Mouse (Mus musculus) CH12F3 (cell line): ENCODE data around the gene Ralgds.
"Not testable (repeated sequence)": the region's sequence is repeated elsewhere in the genome, so short reads cannot be mapped to it uniquely, and the experiment has no call there.

Experiments
- in situ Hi-C: fragments of 300-500 bp; cut with MboI; formaldehyde crosslinking; loops from 2 replicates; pipeline ENCODE4 v1.14.3; 2020; ENCODE audit warnings: low sequenced_read_pairs

Ralgds gene

DNA sequence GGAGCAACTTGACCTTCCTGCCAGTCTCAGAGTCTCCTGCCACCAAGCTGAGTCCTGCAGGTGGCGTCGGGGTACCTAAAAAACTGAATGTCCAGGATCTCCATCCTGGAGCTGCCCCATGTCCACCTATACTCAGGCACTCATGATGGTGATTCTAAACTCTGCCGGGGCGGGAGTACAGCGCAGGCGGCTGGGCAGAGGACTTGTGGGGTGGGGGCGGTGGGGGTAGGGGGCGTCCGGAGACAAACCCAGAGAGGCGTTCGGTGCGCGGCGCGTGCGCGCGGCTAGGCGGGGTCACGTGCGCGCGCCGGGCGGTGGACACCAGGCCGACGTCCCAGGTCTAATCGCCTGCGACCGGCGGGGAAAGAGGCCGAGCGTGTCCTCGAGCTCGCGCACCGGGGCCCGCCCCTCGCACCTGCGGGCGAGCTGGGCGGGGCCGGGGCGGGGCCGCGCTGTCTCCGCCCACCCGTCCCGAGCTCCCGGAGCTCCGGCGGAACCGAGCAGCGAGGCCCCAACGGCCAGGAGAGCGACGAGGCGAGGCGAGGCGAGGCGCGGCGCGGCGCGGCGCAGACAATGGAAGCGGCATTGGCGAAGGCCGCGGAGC is at the start of gene Ralgds:
Gene Ralgds, plus strand, starts transcription at position 328 of the 604 bp plus-strand sequence.
- in situ Hi-C loops = no loop called here

DNA sequence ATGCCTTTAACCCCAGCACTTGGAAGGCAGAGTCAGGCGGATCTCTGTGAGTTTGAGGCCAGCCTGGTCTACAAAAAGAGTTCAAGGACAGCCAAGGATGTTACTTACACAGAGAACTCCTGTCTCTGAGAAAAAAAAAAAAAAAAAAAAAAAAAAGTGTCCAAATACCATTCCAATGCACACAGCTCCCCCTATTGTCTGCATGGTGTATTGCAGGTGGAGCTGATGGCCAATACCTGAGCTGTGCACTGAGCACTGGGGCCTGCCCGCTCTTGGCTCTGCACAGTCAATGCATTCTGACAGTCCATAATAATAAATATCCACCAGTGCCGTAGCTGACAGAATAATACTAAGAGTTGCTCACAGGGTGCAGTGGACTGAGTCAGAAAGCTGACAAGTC is 49.0 kb upstream of the Ralgds start:
- in situ Hi-C loops = no loop called here

DNA sequence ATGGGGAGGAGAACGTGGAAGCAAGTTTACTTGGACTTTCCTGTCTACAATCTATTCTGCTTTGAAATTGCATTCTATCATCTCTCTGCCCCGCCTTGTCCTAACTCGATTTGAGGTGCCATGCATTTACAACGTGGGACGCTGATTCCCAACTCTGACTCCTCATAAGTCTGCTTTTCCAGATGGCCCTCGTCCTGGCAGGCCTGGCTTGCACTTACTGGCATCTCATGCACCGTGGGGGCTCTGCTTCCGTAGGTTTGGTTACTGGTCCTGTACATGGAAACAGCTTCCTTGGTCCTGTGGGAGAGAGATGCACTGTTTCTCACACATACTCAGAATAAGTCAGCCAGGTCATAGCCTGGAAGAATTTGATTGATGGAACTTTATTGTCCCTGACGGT is 48.0 kb upstream of the Ralgds start:
- in situ Hi-C loops = no loop called here

DNA sequence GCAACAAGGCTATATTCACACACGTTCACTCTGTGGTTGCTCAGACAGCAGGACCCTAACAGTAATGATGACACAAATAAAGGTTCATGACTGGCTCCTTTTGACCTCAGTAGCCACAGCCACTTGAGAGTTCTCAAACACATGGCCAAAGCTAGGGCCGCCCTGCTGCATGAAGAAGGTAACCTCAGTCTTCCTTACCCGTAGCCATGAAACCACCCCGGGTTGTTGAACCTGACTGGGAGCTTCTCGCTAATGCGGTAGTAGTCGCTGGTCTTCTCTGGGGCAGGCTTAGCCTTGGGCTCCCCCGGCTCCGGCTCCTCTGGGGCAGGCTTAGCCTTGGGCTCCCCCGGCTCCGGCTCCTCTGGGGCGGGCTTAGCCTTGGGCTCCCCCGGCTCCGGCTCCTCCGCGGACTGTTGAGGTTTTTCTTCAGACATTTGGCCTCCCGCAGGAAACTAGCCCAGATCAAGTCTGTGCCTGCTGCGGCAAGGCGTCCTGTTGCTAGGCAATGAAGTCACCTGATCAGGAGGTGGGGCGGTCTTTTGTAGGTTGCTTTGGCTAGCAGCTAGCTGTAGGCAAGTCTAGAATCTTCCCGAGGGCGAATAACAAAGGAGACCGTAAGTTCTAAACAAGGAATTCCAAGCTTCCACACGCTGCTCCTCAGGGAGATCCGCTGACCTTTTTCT is 46.9 kb upstream of the Ralgds start, which contains the start of gene 1700007K13Rik:
Gene 1700007K13Rik, minus strand, starts transcription at position 497 of the 683 bp plus-strand sequence.
- in situ Hi-C loops = no loop called here

DNA sequence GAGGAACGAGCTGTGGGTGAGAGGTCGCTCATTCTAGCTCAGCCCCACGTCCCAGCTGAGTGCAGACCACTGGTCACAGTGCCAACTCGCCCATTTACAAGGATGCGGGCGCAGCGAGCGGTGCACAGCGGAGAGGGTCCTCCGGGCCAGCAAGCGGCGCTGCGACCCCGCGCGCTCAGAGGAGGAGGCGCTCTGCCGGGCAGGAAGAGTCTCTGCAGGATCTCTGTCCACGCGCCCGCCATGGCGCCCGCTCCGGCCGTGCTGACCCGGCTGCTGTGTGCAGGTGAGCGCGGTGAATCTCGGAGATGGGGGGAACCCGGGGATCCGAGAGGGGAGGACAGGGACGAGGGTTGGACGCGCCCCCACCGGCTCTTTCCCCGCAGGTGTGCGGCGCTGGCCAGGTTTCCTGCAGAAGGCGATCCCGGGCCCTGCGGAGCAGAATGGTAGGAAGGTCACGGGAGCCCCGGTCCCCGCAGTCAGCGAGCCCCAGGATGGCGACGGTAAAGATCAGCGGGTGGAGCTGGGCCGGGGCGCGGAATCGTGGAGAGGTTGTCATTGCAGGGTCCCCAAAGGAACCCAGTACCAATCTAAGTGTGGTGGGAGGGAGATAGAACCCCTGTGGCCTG is 45.0 kb upstream of the Ralgds start, which contains the start of gene Mrps2:
Gene Mrps2, plus strand, starts transcription at position 207 of the 626 bp plus-strand sequence.
- in situ Hi-C loops = no loop called here

DNA sequence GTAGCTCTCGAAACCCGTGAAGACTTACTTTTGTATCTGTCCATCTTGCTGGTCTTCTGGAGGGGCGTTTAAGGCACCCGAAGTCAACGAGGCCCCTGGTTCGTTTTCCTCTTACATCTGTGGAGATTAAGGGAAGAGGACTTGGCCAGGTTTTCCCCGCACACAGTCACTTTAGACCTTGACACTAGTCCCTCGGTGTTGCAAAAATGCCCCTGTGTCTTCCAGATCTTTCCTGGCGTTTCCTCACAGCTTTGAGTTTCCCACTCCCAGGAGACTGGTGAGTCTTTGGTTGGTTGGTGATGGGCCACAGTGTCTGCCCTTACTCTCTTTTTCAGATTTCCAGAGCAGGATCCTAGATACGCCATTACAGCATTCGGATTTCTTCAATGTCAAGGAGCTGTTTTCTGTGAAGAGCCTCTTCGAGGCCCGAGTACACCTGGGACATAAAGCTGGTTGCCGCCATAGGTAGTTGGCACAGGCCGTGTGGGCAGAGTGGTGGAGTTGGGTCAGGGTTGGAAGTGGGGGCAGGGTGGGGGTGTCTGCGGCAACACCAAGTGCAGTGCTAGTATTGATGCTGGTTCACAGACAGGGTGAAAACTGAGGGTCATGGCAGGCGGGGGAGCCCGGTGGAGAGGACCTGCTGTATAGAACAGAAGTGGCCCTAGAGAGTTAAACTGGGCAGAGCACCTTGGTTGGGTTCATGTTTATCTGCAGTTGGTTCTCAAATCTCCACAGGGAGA is 44.3 kb upstream of the Ralgds start:
- in situ Hi-C loops = no loop called here

DNA sequence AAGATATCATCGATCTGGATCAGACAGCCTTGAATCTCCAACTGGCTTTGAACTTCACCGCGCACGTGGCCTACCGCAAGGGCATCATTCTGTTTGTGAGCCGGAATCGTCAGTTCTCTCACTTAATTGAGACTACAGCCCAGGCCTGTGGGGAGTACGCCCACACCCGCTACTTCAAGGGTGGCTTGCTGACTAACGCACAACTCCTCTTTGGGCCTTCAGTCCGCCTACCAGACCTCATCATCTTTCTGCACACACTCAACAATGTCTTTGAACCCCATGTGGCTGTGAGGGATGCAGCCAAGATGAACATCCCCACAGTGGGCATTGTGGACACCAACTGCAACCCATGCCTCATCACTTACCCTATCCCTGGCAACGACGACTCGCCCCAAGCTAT is 43.5 kb upstream of the Ralgds start:
- in situ Hi-C loops = no loop called here

DNA sequence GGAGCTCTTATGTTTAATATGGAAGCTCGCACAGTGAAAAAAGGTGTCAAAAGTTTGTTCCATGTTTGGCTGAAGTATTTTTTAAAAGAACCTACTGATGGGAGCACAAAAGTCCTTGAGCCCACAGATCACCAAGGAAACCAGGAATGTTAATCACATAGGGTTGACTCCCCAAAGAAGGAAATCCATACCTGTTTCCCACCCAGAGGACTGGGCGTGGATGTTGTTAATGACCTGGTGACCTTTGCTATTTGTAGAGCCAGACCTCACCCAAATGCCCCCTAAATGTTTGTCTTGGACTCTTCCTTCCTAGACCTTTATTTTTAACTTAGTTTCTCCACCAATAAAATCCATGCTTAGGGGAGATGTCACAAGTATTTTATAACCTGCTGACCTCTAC is 42.3 kb upstream of the Ralgds start:
- in situ Hi-C loops = no loop called here

DNA sequence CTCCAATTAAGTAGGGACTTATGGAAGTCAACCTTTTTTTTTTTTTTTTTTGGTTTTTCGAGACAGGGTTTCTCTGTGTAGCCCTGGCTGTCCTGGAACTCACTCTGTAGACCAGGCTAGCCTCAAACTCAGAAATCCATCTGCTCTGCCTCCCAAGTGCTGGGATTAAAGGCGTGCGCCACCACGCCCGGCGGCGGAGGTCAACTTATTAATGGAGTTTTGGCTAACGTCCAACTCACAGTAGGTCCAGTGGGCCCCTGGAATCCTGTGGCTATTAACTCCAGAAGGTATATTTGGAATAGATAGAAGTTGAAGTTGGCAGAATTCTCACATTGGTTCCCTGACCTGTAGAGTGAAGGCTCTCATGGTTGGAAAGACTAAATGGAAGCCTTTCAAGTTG is 40.9 kb upstream of the Ralgds start:
- in situ Hi-C loops = not testable (repeated sequence)

DNA sequence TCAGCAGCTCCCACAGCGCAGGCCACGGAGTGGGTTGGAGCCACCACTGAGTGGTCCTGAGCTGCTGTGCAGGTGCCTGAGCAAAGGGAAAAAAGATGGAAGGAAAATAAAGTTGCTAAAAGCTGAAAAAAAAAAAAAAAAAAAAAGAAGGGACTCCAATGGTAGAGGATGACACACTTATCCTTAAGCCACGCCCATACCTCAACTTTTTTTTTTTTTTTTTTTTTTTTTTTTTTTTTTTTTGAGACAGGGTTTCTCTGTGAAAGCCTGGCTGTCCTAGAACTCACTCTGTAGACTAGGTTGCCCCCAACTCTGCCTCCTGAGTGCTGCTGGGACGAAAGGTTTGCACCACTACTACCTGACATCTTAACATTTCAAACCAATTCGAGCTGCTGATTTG is 34.9 kb upstream of the Ralgds start:
- in situ Hi-C loops = not testable (repeated sequence)

DNA sequence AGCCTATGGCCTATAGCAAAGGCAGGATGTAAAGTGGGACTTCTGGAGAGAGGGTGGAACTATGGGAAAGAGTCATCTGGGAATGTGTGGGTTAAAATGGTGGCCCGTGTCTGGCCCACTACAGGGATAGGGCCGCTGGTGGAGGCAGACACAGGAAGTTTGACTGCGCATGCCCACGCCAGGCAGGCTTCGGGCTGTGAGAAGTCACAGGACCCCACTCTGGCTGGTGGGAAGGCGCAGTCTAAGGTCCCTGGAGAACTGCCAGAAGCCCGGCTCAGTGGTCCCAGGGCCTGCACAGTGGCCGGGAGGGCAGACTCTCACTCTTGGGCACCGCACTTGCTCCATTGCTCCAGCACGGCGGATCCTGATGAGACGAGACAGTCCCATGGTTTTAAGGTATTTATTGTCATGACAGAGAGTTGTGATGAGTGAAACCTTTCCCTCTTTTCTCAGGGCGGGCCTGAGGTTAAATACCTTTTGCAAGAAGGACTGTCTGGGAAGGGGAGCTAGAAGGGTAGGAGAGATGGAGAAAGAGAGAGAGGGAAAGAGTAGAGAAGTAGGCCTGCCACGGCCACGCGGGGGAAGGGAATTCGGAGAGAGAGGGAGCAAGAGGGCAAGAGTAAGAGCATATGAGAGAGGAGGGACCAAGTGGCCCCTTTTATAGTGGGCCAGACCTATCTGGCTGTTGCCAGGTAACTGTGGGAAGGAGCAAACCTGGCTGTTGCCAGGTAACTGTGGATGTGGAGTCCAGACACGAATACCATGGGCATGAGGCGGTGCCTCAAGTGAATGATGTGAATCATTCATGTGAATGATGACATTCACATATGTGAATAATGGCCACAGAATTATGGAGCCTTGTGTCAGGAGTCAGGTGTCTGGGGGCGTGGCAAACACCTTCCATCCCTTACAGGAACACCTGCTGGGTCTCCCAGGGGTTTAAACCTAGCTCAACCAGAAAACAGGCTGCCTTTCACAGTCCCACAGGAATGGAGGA is 33.4 kb upstream of the Ralgds start:
- in situ Hi-C loops = no loop called here

DNA sequence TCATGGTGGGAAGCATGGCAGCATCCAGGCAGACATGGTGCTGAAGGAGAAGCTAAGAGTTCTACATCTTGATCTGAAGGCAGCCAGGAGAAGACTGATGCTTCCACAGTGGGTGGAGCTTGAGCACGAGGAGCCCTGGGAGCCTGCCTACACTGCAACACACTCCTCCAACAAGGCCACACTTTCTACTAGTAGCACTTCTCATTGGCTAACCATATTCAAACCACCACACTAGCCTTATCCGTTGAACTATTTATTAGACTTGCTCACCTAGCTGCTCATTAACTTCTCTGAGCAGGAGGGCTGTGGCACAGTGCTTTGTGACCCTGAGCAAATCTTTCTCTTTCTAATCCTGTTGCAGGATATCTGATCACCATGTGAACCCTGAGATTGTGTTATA is 29.1 kb upstream of the Ralgds start:
- in situ Hi-C loops = no loop called here

DNA sequence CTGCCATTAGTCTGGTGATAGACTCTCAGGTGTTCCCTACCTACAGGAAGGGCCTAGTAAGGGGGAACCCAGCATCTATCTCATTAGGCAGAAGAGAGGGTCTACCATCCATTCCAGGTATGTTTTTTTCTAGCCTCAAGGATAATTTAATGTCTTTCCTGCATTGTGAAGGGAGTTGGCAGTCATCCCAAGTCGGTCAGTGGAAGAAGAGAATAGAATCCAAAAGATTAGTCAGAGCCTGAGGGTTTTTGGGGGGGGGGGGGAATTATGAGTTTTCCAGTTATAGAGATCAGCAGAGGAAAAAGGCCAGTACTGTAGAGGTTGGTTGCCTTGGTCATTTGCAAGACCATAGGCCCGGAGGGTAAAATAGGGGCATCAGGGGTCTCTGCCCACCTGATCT is 18.4 kb upstream of the Ralgds start:
- in situ Hi-C loops = no loop called here

DNA sequence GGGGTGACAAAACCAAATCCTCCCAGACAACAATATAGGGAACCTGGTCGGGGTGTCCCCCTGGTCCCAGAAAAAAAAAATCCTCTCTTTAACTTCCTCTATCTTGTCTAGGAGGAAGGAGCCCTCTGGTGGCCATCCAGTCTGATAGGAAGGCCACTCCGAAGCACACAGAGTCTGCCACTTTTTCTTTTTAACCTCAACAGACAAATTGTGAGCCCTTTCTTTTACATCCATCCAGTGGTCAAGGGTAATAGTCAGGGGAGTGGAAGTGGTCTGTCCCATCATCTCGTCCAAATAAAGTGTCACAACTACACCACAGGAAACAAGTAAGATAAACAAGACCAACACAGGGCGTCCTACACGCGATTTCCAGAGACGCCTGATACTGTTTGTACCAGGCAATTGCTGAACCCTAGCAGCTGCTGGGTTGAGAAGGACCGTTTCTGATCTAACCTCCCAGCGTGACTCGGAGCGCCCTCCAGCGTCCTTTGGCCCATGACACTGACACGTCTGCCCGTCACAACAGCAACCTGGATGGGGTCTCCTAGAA is 17.6 kb upstream of the Ralgds start:
- in situ Hi-C loops = no loop called here

DNA sequence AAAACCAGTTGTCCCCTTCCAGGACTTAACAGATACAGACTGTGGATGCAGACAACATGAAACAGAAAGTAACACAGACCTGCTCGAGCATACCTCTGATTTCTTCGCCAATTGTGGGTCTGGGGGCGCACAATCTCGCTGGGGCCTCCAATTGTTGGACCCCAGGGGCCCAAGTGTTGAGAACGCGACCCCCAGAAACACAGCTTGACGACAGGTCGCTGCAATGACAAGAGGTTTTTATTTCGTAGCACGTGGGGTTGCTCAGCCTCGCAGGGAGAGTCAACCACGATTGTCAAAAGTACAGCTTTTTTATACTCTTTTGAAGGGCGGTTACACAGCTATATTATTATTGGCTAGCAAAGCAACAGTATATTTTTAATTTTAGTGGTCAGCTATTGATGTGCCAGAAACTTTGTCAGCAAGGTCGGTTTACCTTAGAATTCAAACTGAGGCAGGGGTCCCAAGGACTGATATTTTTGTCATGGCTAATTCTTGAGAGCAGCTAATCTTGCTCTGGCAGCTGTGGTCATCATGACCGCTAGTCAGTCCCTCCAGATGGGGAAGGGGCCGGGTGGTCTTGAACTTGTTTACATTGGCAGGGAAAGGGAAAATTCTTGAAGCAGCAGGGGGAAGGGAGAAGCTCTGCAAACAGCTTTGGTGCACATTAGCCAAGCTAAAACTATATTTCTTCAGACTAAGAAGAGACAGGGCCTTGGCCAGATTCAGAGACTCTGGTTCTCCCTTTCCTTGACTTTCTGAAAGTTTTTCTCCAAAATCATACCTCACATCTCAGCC is 16.9 kb upstream of the Ralgds start:
- in situ Hi-C loops = no loop called here

DNA sequence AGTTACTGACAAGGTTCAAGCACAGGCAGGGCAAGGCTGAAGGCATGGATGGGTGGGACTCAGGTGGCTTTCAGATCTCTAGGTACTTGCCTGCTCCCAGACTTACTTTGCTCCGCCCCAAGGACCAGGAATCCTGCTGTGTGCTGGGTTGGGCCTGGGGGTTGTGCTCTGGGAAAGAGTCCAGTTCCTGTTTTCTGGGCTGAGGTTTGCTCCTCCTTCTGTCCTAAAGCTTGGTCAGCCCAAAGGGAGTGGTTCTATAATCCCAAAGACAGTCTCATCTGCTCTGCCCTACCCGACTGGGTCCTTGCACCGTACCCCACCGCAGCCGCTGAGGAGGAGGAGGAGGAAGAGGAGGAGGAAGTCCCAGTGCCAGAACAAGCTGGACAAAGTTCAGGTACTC is 16.3 kb upstream of the Ralgds start, which contains the start of gene Gbgt1:
Gene Gbgt1, plus strand, starts transcription at position 221 of the 400 bp plus-strand sequence.
- in situ Hi-C loops = no loop called here

DNA sequence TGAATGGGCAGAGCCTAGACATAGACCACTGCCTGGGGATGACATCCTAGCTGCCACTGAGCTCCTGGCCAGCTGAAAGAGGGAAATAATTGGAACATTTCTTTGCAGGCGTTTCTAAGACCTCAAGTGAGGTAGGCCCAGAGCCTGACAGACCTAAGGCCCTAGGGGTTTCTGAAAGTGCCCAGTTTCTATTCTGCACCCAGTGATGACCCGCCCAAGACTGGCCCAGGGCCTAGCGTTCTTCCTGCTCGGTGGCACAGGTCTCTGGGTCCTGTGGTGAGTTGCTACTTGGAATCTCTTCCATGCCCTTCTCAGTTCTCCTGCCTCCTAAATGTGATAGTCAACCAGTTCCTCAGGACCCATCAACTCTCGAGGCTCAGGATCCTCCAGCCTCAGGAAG is 15.4 kb upstream of the Ralgds start:
- in situ Hi-C loops = no loop called here

DNA sequence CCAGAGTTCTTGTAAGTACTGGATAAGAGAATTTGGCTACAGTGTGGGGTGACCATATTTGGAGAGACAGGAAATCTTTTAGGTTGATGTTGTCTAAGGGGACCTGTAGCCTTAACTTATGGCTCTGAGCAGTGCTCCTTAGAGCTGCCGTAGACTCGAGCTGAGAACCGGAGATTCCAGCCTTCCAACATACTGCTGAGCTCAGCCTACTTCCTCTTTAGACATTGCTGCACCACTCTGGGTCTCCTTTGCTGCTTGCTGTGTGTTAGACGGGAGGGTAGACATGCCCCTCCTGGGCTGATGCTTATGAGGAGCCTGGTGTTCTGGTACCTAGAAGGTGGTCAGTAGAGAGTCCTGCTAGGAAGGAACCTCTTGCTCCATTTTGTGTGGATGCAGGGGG is 14.5 kb upstream of the Ralgds start:
- in situ Hi-C loops = no loop called here

DNA sequence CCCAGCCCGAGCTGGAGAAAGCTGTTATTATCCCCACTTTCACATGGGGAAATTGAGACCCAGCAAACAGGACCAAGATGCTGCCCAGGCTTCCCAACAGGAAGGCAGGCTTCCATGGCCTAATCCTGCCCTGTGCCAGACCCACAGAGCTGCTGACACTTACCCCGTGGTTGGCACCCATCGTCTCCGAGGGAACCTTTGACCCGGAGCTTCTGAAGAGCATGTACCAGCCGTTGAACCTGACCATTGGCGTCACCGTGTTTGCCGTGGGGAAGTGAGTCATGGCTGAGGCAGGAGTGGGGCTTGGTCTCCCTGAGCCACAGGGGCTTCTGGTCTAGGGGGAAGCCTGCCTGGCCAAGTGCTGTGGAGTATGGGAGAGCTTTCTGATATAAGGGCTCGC is 9.9 kb upstream of the Ralgds start:
- in situ Hi-C loops = no loop called here
